Mouse (Mus musculus): ENCODE measurements around the gene Klkb1.
"Not testable (repeated sequence)": the region's sequence is repeated elsewhere in the genome, so short reads cannot be mapped to it uniquely, and the experiment has no call there.

Klkb1 gene

DNA sequence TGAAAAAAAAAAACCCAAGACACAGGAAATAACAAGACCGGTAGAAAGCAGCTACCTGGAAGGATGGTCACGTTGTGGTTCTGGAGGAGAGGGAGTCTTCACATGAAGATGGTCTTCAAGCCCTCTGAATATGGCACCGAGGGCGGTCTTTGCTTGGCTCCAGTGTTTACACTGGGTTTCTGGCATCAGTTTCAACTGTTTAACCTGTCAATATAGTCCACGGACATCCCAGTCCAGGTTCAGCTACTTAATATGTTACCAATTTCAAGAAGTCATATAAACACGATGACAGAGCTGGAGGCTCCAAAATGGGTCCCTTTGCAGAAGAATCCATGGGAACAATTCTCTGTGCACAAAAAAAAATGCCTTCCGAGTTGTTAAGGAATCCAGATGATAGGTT is at the start of gene Klkb1:
Klkb1 (minus strand) TSS at position 173 of the 400 bp plus-strand sequence.
- no peak for DNase-seq (ENCODE audit: low spot score)

- DNase-seq (ENCODE audit: low spot score) = no peak
These were observed 49.6 kb upstream of the Klkb1 start for GRCm38 (mm10) chr8:45344298-45344697.

GRCm38 (mm10) chr8:45341630-45342628 is 47.3 kb upstream of the Klkb1 start:
- DNase-seq (ENCODE audit: low spot score) = no peak

GRCm38 (mm10) chr8:45333493-45333892 is 38.8 kb upstream of the Klkb1 start:
- no peak for DNase-seq (ENCODE audit: low spot score)

GRCm38 (mm10) chr8:45332685-45333409 is 38.2 kb upstream of the Klkb1 start, which contains the start of gene Cyp4v3:
TSS of gene Cyp4v3 (minus strand) at chr8:45333216.
- DNase-seq (ENCODE audit: low spot score) = no peak

GRCm38 (mm10) chr8:45330856-45331255 is 36.2 kb upstream of the Klkb1 start:
- no peak for DNase-seq (ENCODE audit: low spot score)

- DNase-seq (ENCODE audit: low spot score) = no peak
These were observed 34.7 kb upstream of the Klkb1 start for GRCm38 (mm10) chr8:45329206-45329980.

DNA sequence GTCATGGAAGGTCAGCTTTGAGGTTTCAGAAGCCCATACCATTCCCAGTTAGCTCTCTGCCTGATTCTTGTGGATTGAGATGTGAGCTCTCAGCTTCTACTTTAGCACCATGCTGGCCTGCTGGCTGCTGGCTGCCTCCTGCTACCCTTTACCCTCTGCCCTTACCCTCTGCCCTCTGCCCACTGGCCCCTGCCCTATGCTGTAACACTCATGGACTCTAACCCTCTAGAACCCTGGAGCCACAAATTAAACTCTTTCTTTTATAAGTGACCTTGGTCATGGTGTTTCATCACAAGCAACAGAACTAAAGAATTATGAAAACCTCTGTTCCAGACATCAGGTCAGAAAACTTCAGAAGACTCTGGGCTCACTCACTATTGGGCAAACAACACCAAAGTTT is 32.4 kb upstream of the Klkb1 start:
- not testable (repeated sequence) for DNase-seq (ENCODE audit: low spot score)

DNA sequence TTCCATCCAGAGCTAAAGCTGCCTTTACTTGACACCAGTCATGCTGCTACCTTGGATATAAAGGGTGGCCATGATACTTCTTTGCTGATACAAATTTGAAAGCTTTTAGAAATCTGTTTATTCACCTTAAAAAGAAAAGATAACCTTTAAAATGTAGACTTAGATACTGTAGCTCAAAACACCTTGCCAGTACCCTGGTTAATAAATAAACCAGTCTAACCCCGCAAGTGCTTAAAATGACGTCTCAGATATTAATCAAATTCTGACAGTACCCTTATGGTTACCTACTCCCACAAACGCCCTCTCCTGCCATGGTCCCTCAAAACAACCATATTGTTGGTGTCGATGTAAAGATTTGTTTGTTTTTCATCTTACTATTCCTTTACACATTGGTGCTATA is 29.5 kb upstream of the Klkb1 start:
- no peak for DNase-seq (ENCODE audit: low spot score)

DNA sequence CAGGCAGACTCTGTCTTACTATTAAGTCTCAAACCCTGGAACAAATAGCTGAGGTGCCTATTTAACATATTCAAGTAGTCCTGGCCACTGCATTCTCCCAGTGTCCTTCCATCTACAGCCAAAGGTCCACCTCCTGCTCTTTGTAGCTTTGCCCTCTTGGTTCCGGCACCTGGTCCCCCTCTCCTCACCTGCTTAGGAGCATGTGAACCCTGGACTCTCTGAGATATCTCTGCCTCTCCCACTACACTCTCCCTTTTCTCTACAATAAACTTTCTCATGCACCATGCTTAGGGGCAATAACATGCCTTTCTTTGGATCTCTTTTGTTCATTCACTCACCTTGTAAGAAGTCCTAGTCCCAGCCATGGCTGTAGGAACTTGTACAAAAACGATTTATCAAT is 26.7 kb upstream of the Klkb1 start:
- no peak for DNase-seq (ENCODE audit: low spot score)

- DNase-seq (ENCODE audit: low spot score) = no peak
These were observed 26.3 kb upstream of the Klkb1 start for GRCm38 (mm10) chr8:45320930-45321329.

DNA sequence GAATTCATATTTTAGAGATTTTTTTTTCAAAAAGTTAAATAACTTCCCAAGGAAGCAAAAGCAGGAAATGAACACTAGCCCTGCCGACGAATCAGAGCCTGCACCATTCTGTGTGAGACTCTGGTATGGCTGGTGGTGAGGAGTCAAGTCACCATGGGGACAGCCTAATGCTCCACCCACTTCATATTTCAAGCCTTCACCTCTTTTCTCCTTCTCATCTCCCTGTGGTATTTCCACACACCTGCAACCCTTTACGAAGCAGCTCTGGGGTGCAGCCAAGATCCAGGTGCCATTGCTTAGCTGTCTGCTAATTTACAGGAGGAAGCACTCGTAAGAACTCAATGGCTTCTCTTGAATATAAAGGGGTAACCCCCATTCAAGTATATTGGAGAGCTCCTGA is 16.3 kb upstream of the Klkb1 start:
- no peak for DNase-seq (ENCODE audit: low spot score)

DNA sequence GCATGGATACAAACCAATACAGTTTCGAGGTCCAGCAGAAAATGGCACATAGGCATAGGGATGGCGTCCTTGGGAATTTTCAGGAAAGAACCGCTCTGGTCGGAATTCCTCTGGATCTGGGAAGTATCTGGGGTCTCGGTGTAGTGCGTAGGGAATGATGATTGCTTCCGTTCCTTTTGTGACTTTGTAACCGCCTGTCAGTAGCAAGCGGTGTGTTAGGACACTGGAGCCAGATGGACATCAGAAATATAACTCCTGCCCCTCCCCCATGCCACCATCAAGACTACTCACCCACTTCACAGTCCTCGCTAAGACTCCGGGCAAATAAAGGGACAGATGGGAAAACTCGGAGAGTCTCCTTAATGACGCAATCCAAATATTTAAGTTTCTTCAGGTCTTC is 13.7 kb upstream of the Klkb1 start, which contains the start of gene Gm45753:
Gm45753 (minus strand) TSS at position 101 of the 400 bp plus-strand sequence.
- no peak for DNase-seq (ENCODE audit: low spot score)

GRCm38 (mm10) chr8:45305479-45305878 is 10.8 kb upstream of the Klkb1 start:
- DNase-seq (ENCODE audit: low spot score) = no peak

- no peak for DNase-seq (ENCODE audit: low spot score)
These were observed 9.7 kb upstream of the Klkb1 start for GRCm38 (mm10) chr8:45304354-45304753.

DNA sequence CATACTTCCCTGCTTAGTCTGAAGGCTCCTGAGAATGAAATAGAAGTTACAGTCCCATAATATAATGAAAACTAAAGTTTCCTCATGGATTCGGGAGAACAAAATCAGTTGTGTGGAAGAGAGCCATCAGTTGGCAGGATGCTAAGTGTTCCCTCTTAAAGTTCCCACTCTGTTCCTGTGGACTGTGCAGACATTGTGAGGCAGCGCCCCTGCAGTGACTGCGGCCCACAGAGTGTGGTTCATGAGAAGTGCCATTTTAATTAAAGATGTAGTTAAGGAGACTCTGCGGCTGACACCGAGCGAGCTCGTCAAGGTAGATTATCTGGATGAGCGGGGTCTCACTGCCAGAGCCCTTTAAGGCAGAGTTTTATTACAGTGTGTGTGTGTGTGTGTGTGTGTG is 7.7 kb upstream of the Klkb1 start:
- no peak for DNase-seq (ENCODE audit: low spot score)

DNA sequence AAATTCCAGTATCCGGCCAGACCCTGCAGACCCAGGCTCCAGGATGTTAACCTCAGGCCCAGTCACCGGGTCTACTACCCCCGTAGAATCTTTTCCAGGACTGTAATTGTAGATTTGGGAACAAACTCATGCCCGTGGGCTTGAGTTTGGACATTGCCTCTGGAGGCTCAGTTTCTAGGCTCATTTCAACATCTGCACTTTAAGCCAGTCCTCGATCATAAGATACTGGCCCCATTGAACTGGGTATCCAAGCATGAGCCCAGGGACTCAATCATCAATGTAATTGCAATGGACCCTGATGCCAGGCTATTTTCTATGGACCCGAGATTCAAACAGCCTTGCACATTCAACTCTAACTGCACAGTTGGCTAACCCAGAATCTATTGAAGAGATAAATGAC is 617 bp upstream of the Klkb1 start:
- DNase-seq (ENCODE audit: low spot score) = no peak

GRCm38 (mm10) chr8:45291790-45292189 is 2.9 kb downstream of the Klkb1 start:
- no peak for DNase-seq (ENCODE audit: low spot score)

DNA sequence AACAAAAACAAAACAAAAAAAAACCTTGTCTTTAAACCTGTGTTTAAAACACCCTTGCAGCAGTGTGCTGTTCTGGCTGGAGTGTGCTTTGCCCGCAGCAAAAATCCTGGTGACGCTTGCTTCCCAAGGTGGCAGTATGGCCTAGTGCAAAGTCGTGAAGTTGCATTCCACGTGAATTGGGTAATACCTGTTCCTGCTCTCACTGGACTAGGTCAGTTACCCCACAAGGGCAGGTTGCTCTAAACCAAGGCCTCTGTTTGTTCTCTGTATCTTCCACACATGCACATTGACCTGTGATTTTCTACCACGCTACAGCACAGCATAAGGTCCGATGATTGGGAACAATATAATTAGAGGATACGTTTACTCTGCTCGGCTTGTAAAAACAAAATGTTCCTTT is 13.0 kb downstream of the Klkb1 start:
- no peak for DNase-seq (ENCODE audit: low spot score)

GRCm38 (mm10) chr8:45277453-45277852 is 17.2 kb downstream of the Klkb1 start:
- no peak for DNase-seq (ENCODE audit: low spot score)

- DNase-seq (ENCODE audit: low spot score) = no peak
These were observed 20.3 kb downstream of the Klkb1 start for GRCm38 (mm10) chr8:45274317-45274716.

DNA sequence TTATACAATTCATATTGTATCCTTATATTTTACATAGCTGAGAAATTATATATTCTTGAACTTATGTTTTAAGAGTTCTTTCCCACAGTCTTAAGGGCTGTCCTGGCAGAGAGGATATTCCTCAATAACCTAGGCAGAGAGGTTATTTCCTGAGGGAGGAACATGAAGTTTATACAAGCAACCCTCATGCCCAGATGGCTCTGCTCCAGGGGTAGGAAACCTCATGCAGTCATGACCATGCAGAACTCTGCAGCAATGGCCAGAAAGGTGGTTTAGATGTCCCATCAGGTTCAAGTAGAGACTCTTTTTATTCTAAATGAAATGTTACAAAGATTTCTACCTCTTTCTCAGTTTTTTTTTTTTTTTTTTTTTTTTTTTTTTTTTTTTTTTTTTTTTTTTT is 25.6 kb downstream of the Klkb1 start:
- DNase-seq (ENCODE audit: low spot score) = no peak

Data from left cerebral cortex, adult 11 months (tissue).